7 mouse cellular contexts compared by ENCODE assay signal in the genomic region with DNA sequence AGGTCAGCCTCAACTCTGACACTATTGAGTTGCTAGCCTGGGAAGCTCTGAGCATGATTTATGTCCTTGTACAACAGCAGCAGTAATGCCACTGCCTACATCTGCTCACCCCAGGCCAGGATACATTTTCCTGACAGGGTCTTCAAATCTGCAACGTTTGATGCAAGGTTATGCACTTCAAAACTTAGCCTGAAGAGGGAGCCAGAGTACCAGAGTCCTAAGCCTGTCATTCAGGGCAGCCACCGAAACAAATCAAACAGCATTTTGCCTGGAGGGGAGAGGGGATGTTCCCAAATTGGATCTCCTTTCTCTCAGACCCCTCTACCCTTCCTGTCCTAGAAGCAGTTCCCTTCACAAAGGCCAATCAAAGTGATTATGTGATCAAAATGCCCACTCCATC. TPM values are rescaled to one million over a fixed set of nuclear protein-coding genes. Genes with fewer than 3 reads are reported as not detected.
DNase-seq lines count a peak whose midpoint lies in the region.

No protein-coding gene starts in this region.

- intact Hi-C loops in left cerebral cortex, postnatal 10 days (cut with DNase I): loop anchor here (10.0 kb wide), 1 partner anchor 290 kb away; no protein-coding TSS in a partner anchor
- intact Hi-C loops in left cerebral cortex, postnatal 36 days (cut with DNase I): loop anchor here (10.0 kb wide), 2 partner anchors 290 to 380 kb away; no protein-coding TSS in a partner anchor

- peak; percentile 7 to 27 for DNase-seq in left cerebral cortex, postnatal 10 days (ENCODE audit: extremely low spot score in 1 of 2, low spot score in 2 of 2)
- no peak for DNase-seq in left cerebral cortex, postnatal 36 days (ENCODE audit: low spot score in 2 of 2)
- peak; percentile 63 for DNase-seq in R1 (ENCODE audit: low read depth, low spot score)
- peak; percentile 55 for DNase-seq in embryo, embryonic 9.5 days (ENCODE audit: extremely low spot score)
- DNase-seq in layer of hippocampus, postnatal 14 days (ENCODE audit: low spot score in 2 of 2): peak; percentile 40 to 48
- DNase-seq in retina, adult 2 months (ENCODE audit: low read depth, low spot score): peak; percentile 11
- DNase-seq in T-cell, adult 2 months (ENCODE audit: low spot score): no peak

RNA-seq across cellular contexts. Expression of a gene that starts 30.1 kb away (rescaled TPM):
- total RNA-seq in left cerebral cortex, postnatal 10 days (2021): not detected
- not detected for total RNA-seq in left cerebral cortex, postnatal 36 days (2021)
- not detected for total RNA-seq in layer of hippocampus, postnatal 14 days (2021)

RNA-seq across cellular contexts. Expression of a gene that starts 45.9 kb away (rescaled TPM):
- not detected for total RNA-seq in left cerebral cortex, postnatal 10 days (2021)
- total RNA-seq in left cerebral cortex, postnatal 36 days (2021): not detected
- total RNA-seq in layer of hippocampus, postnatal 14 days (2021): not detected

Comparison
In these comparisons a context has a peak if more than half of its experiments do, and no peak if none do; other contexts are left out.
1. DNase-seq: peak in left cerebral cortex, postnatal 10 days (2 of 2), R1 (single experiment), embryo, embryonic 9.5 days (single experiment), layer of hippocampus, postnatal 14 days (2 of 2) and retina, adult 2 months (single experiment); none in left cerebral cortex, postnatal 36 days (0 of 2) and T-cell, adult 2 months (single experiment).